Mouse (Mus musculus): ENCODE results near the gene C1rl.
"Not testable (repeated sequence)": the region's sequence is repeated elsewhere in the genome, so short reads cannot be mapped to it uniquely, and the experiment has no call there.

Gene C1rl

GRCm38 (mm10) chr6:124472801-124473200, 20.1 kb upstream of the C1rl start:
- peak; percentile 72 to 89 for DNase-seq (ENCODE audit: low spot score in 2 of 2)

GRCm38 (mm10) chr6:124474621-124475020, 18.3 kb upstream of the C1rl start:
- no peak for DNase-seq (ENCODE audit: low spot score in 2 of 2)

- not testable (repeated sequence) for DNase-seq (ENCODE audit: low spot score in 2 of 2)
These were observed 17.4 kb upstream of the C1rl start for GRCm38 (mm10) chr6:124475335-124476075.

GRCm38 (mm10) chr6:124476216-124476615, 16.7 kb upstream of the C1rl start:
- no peak for DNase-seq (ENCODE audit: low spot score in 2 of 2)

GRCm38 (mm10) chr6:124476796-124477195, 16.1 kb upstream of the C1rl start:
- DNase-seq (ENCODE audit: low spot score in 2 of 2): no peak

- DNase-seq (ENCODE audit: low spot score in 2 of 2): no peak
These were observed 15.7 kb upstream of the C1rl start for GRCm38 (mm10) chr6:124477221-124477655.

GRCm38 (mm10) chr6:124477922-124478651, 14.8 kb upstream of the C1rl start:
- no peak for DNase-seq (ENCODE audit: low spot score in 2 of 2)

- DNase-seq (ENCODE audit: low spot score in 2 of 2): no peak
These were observed 13.9 kb upstream of the C1rl start for GRCm38 (mm10) chr6:124478874-124479572.

GRCm38 (mm10) chr6:124479573-124479930, 13.4 kb upstream of the C1rl start:
- DNase-seq (ENCODE audit: low spot score in 2 of 2): no peak

- no peak for DNase-seq (ENCODE audit: low spot score in 2 of 2)
These were observed 12.6 kb upstream of the C1rl start for GRCm38 (mm10) chr6:124480295-124480694.

GRCm38 (mm10) chr6:124481571-124481970, 11.3 kb upstream of the C1rl start:
- DNase-seq (ENCODE audit: low spot score in 2 of 2): peak; percentile 45 to 74

GRCm38 (mm10) chr6:124483831-124484230, 9.1 kb upstream of the C1rl start:
- not testable (repeated sequence) for DNase-seq (ENCODE audit: low spot score in 2 of 2)

- no peak for DNase-seq (ENCODE audit: low spot score in 2 of 2)
These were observed 8.1 kb upstream of the C1rl start for GRCm38 (mm10) chr6:124484851-124485250.

- DNase-seq (ENCODE audit: low spot score in 2 of 2): no peak
These were observed 7.3 kb upstream of the C1rl start for GRCm38 (mm10) chr6:124485414-124486144.

GRCm38 (mm10) chr6:124487509-124487908, 5.4 kb upstream of the C1rl start:
- no peak for DNase-seq (ENCODE audit: low spot score in 2 of 2)

GRCm38 (mm10) chr6:124488952-124489351, 4.0 kb upstream of the C1rl start:
- DNase-seq (ENCODE audit: low spot score in 2 of 2): no peak

GRCm38 (mm10) chr6:124491427-124491826, 1.5 kb upstream of the C1rl start:
- no peak for DNase-seq (ENCODE audit: low spot score in 2 of 2)

- no peak for DNase-seq (ENCODE audit: low spot score in 2 of 2)
These were observed 973 bp downstream of the C1rl start for GRCm38 (mm10) chr6:124493886-124494285.

- no peak for DNase-seq (ENCODE audit: low spot score in 2 of 2)
These were observed 3.1 kb downstream of the C1rl start for GRCm38 (mm10) chr6:124496054-124496453.

- DNase-seq (ENCODE audit: low spot score in 2 of 2): no peak
These were observed 7.1 kb downstream of the C1rl start for GRCm38 (mm10) chr6:124499914-124500566.

- no peak for DNase-seq (ENCODE audit: low spot score in 2 of 2)
These were observed 8.6 kb downstream of the C1rl start for GRCm38 (mm10) chr6:124501473-124501872.

Measured in spleen, postnatal 4 days (tissue).